Comparison of ENCODE assay signal across 35 mouse cellular contexts in the genomic region with DNA sequence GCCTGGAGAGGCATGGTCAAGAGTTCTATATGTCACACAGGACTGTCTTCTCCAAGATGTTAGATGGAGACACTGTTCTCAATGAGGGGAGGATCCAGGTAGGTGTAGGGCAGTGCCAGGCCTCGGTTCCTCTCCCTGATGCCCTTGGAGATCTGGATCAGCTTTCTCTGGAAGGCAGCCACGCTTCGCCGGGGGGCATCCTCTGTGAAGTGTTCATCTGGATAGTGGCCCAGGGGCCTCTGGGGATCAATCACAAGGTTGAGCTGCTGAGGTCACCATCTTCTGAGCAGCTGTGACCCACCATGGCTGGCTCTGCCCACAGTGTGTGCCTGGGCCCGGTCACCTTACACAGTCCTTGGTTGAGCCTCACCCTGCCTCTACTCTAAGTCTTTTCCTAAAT. TPM values are rescaled to one million over a fixed set of nuclear protein-coding genes. Genes with fewer than 3 reads are reported as not detected.
"Had no signal": no experiment of that assay in that cellular context is flagged by ENCODE, and none has a peak within 500 bp of the region (broad histone marks: within the 10 kb centered on the region; RNA-seq: fewer than 3 reads in every experiment).

No protein-coding gene starts in this region.

- H3K9me3 ChIP-seq: embryonic facial prominence, embryonic 10.5 days; embryonic facial prominence, embryonic 12.5 days; embryonic facial prominence, embryonic 13.5 days; embryonic facial prominence, embryonic 15.5 days; forebrain, embryonic 10.5 days; forebrain, embryonic 12.5 days; forebrain, embryonic 13.5 days; forebrain, embryonic 15.5 days had no signal

- H3K4me2 ChIP-seq: embryonic facial prominence, embryonic 12.5 days; embryonic facial prominence, embryonic 13.5 days; embryonic facial prominence, embryonic 15.5 days; forebrain, embryonic 12.5 days; forebrain, embryonic 13.5 days; forebrain, embryonic 15.5 days had no signal

- DNase-seq: cerebellum, adult 18-20 months; cerebellum, adult 2 months; cerebellum, adult 8-10 months; cerebellum, adult 9-10 months; cerebellum, adult 9-11 months; cerebellum, postnatal 25 days; cerebellum, postnatal 36 days; embryo, embryonic 11 days; forebrain, postnatal 0 days; gastrocnemius, adult 2 months; gastrocnemius, postnatal 10 days; gastrocnemius, postnatal 14 days; gastrocnemius, postnatal 25 days; heart, adult 18-20 months had no signal

- H3K9ac ChIP-seq: embryonic facial prominence, embryonic 12.5 days; embryonic facial prominence, embryonic 13.5 days; embryonic facial prominence, embryonic 15.5 days; forebrain, embryonic 12.5 days; forebrain, embryonic 13.5 days; forebrain, embryonic 15.5 days; forebrain, postnatal 0 days had no signal

- H3K36me3 ChIP-seq: embryonic facial prominence, embryonic 10.5 days; embryonic facial prominence, embryonic 12.5 days; embryonic facial prominence, embryonic 13.5 days; embryonic facial prominence, embryonic 15.5 days; forebrain, embryonic 10.5 days; forebrain, embryonic 12.5 days; forebrain, embryonic 15.5 days had no signal

- H3K27ac ChIP-seq: embryonic facial prominence, embryonic 10.5 days; embryonic facial prominence, embryonic 12.5 days; embryonic facial prominence, embryonic 13.5 days; embryonic facial prominence, embryonic 15.5 days; forebrain, embryonic 10.5 days; forebrain, embryonic 12.5 days; forebrain, embryonic 13.5 days; forebrain, embryonic 15.5 days; gastrocnemius, adult 2 months had no signal

- H3K27me3 ChIP-seq: embryonic facial prominence, embryonic 12.5 days; embryonic facial prominence, embryonic 13.5 days; embryonic facial prominence, embryonic 15.5 days; forebrain, embryonic 12.5 days; forebrain, embryonic 13.5 days; forebrain, embryonic 15.5 days had no signal

- ATAC-seq: forebrain, embryonic 13.5 days; forebrain, embryonic 14.5 days; forebrain, embryonic 15.5 days; forebrain, embryonic 16.5 days; forebrain, postnatal 0 days had no signal

- H3K4me3 ChIP-seq: embryonic facial prominence, embryonic 10.5 days; embryonic facial prominence, embryonic 12.5 days; embryonic facial prominence, embryonic 13.5 days; embryonic facial prominence, embryonic 15.5 days; erythroblast, embryonic 14.5 days; forebrain, embryonic 10.5 days; forebrain, embryonic 12.5 days; forebrain, embryonic 13.5 days; forebrain, embryonic 15.5 days; gastrocnemius, adult 2 months had no signal

- H3K4me1 ChIP-seq: embryonic facial prominence, embryonic 12.5 days; embryonic facial prominence, embryonic 13.5 days; embryonic facial prominence, embryonic 15.5 days; forebrain, embryonic 12.5 days; forebrain, embryonic 13.5 days; forebrain, embryonic 15.5 days had no signal

RNA-seq across cellular contexts. Expression of gene Alox8, which starts 12.6 kb away (rescaled TPM):
- total RNA-seq: common myeloid progenitor, adult 5-6 weeks; gastrocnemius, adult 18-20 months; gastrocnemius, adult 2 months; gastrocnemius, adult 8-10 months; gastrocnemius, postnatal 14 days; gastrocnemius, postnatal 25 days; gastrocnemius, postnatal 36 days; gastrocnemius, postnatal 4 days; granulocyte monocyte progenitor cell, adult 5-6 weeks had no signal
- polyA plus RNA-seq: embryonic facial prominence, embryonic 11.5 days; embryonic facial prominence, embryonic 14.5 days; erythroblast, embryonic 14.5 days; forebrain, embryonic 12.5 days; forebrain, embryonic 13.5 days; gonadal fat pad, adult 2 months had no signal

RNA-seq across cellular contexts. Expression of gene Alox12b, which starts 28.2 kb away (rescaled TPM):
- total RNA-seq: common myeloid progenitor, adult 5-6 weeks; gastrocnemius, adult 18-20 months; gastrocnemius, adult 2 months; gastrocnemius, adult 8-10 months; gastrocnemius, postnatal 10 days; gastrocnemius, postnatal 14 days; gastrocnemius, postnatal 36 days; gastrocnemius, postnatal 4 days; granulocyte monocyte progenitor cell, adult 5-6 weeks; heart, adult 18-20 months had no signal
- polyA plus RNA-seq: embryonic facial prominence, embryonic 13.5 days; erythroblast, embryonic 14.5 days; forebrain, embryonic 12.5 days; forebrain, embryonic 13.5 days; forebrain, embryonic 14.5 days; forebrain, embryonic 15.5 days; forebrain, embryonic 16.5 days; gonadal fat pad, adult 2 months had no signal

RNA-seq across cellular contexts. Expression of gene Gucy2e, which starts 51.8 kb away (rescaled TPM):
- total RNA-seq: gastrocnemius, adult 18-20 months; gastrocnemius, adult 2 months; gastrocnemius, adult 8-10 months; gastrocnemius, postnatal 10 days; gastrocnemius, postnatal 14 days; gastrocnemius, postnatal 25 days; gastrocnemius, postnatal 36 days; gastrocnemius, postnatal 4 days; granulocyte monocyte progenitor cell, adult 5-6 weeks had no signal
- polyA plus RNA-seq: embryonic facial prominence, embryonic 10.5 days; embryonic facial prominence, embryonic 11.5 days; erythroblast, embryonic 14.5 days had no signal

RNA-seq across cellular contexts. Expression of gene Aloxe3, which starts 59.3 kb away (rescaled TPM):
- total RNA-seq: common myeloid progenitor, adult 5-6 weeks; gastrocnemius, adult 18-20 months; gastrocnemius, adult 2 months; gastrocnemius, postnatal 14 days; gastrocnemius, postnatal 25 days; gastrocnemius, postnatal 36 days; granulocyte monocyte progenitor cell, adult 5-6 weeks; heart, adult 18-20 months had no signal
- polyA plus RNA-seq: forebrain, embryonic 11.5 days; forebrain, embryonic 13.5 days had no signal
